Mouse (Mus musculus): ENCODE data around the gene 1110051M20Rik. TPM values are rescaled to one million over a fixed set of nuclear protein-coding genes. Genes with fewer than 3 reads are reported as not detected.

Gene 1110051M20Rik
- total and polyA plus RNA-seq, 3 experiments: 14.7 to 19.2 (median 14.9) TPM

DNA sequence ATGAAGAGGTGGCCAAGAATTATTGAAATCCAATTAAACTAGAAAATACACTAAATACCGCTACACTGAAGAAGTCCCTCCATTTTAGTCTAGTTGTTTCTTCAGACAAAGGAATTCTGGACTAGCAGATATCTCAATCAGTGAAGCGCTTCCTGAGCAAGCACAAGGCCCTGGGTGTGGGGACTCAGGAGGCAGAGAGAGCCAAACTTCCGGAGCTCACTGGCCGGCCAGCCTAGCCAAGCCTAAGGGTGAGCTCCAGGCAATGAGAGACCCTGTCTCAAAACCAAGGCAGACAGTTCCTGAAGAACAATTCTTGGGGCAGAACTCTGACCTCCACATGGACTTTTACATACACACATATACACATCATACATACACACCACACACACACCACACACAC is 95.6 kb downstream of the 1110051M20Rik start:
- no peak for DNase-seq

DNA sequence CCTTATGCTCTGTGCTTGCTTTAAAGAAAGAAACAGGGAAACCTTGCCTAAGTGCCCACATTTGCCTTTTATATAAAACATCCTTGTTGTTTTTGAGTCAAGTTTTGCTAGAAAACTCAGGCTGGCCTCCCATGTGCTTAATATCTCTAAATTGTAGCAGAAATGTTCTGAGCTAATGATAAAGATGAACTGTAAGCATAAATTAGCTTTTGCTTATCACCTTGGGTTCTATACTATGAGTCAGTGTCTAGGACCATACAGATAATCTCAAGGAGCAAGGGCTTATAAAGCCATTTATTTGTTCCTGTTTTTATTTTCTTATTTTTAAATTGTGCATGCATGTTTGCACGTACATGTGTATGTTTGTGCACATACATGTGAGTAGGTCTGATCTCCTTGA is 98.9 kb downstream of the 1110051M20Rik start:
- DNase-seq: no peak

DNA sequence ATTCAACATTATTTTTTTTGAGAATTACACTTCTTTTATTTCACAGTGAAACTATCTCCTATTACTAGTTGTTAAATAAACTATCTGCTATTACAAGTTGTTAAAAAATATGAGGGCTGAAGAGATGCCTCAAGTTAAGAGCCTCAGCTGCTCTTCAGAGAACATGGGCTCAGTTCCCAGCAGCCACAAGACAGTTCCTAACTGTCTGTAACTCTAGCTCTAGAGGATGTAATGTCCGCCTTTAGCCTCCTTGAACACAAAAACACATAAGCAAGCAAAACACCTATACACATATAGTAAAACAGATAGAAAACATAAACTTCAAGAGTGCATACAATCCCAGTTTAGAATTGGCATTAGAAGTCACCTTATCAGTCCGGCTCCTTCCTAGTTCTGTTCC is 104.9 kb downstream of the 1110051M20Rik start:
- DNase-seq: no peak

DNA sequence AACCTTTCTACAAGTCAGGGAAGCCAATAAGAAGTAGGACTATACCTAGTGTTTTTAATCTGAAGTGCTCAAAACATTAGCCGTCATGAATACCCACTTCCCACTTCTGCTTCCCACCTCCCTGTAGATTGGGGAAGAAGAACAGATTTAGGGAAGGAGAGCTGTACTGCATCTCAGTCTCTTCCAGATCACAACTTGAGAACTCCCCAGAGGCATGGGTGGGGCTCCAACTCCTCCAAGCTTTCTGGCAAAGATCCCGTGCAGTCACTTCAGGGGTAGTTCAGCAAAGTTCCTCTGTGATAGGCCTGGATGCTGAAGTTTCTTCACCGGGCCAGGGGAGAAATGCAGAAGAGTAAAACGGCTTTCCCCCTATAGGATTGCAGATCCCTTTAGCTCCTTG is 109.4 kb downstream of the 1110051M20Rik start:
- DNase-seq: peak; percentile 17

DNA sequence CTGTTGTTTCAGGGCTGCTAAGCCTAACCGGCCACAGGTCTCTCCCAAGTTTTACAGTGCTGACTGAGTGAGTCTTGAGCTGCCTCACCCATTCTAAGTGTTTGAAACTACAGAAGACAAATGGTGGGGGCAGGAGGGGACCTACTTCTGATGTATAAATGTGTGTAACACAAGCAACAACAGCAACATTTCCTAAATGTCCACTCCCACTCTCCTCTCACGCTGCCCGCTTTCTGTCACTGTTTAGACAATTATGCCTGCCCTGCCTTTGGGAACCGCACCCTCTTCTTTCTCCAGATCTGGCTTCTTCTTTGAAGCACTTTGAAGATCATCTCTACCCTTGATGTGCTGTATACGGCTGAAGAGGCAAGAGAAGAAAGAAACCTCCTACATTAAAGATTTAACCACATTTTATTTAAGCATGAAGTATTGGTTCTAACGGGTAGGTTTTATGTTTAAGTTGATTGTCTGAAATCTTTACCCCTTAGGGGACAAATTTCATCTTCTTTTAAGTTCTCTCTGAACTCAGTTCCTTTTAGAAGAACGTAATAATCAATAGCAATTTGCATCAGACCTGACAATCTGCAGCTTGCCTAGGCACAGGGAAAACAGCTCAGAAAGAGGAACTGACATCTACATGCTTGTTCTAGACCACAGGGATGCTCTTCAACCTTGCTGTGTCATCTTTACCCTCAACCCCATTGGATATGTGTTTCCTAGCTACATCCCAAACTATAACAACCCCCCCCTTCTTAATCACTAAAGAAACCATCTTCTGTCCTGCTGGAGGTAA is 113.3 kb downstream of the 1110051M20Rik start:
- no peak for DNase-seq

DNA sequence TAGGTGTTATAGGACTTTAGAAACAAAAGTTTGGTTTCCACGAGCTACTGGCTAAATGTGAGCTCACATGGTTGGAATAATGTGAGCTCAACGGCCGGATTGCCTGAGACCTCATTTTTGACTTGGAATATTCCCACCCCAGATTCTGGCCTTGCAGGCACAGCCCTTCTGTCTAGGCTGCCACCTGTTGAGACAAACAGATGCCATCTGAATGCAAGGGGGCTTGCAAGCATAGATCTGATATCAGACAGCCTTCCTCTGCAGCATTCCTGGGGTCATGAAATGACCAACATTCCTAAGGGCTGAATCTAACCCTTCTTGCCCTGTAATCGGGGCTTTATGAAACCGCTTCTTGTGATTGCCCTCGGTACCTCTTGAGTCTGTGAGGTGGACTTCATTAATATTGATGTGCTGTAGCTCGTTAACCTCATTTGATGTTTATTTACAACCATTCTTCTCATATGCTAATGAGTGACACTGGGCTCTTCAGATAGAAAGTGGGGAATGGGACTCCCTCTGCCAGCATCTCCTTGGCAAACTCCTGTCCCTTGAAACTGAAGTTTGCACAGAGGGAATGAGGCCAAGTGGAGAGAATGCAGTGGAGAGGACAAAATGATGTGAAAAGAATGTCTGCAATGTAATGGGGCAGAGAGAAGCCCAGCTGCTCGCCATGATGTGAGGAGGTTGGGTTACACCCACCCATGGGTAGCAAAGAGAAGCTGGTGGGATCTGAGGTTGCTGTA is 114.3 kb downstream of the 1110051M20Rik start:
- DNase-seq: no peak

DNA sequence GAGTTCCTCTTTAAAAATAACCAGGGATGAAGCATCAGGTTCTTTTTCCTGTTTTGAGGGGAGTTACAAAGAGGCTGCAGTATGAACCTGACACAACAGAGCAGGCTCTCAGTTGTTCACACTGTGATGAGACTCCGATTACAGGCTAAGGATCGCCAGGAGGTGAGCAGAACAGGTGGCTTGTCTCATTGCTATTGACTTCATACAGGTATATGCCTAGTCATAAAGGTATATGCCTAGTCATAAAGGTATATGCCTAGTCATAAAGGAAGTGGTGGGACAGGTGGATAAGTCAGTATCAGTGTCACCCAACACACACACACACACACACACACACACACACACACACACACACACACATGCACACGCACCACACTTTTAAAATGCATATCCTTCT is 115.8 kb downstream of the 1110051M20Rik start:
- DNase-seq: no peak

DNA sequence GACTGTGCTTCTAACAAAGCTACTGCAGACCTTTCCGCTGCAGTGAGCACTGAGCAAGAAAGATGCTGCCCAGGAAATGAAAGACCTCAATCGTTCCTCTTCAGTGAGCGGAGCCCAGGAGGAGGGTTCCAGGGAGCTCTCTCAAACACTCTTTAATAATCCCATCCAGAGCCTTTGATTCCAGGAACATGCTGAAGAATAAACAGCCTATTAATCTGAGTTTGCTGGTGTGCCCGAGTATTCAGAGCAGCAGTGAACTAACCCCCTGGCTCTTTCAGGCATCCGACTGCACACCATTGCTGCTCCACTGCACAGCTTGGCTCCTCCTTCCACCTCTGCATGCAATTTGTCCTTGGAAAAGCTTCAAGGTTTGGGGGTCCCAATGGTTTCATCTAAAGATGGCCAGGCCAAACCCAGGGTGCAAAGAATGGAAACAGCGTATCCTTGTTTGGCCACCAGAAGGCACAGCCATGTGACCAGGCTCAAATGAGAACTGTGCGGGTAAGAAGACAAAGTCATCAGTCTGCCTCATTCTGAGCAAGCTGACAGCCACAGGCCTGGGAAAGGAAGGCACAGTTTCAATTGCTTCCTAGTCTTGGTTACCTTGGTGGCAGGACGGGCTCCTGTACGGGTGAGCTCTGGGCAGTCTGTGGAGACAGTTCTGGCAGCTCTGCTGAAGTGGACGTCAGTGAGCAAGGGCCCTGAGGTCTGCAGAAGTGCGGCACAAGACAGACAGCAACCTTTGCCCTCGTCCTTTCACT is 116.4 kb downstream of the 1110051M20Rik start:
- no peak for DNase-seq

DNA sequence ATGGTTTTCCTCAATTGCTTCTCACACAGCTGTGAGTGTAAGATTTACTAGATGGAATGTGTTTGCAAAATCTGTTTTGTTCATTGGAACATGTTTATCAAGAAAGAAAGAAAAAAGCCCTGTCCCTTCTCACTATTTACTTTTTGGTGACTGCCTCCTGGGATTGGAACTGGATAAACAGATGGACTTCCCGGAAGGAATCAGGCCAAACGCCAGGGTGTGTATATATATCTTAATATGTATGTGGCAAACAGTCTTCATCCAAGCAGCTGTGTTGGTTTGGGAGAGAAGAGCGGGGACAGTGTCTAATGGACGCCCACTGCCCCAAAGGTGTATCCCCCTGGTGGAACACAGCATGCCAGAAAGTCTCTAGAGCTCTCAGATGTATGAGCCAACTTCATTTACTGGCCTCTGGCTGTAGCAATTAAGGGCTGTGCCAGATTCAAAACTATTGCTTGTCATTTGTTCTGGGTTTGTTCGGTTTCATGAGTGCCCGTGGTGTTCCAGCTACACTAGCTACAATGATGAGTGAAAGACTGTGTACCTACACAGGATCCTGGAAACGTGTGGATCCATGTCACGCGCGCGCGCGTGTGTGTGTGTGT is 117.7 kb downstream of the 1110051M20Rik start:
- no peak for DNase-seq

DNA sequence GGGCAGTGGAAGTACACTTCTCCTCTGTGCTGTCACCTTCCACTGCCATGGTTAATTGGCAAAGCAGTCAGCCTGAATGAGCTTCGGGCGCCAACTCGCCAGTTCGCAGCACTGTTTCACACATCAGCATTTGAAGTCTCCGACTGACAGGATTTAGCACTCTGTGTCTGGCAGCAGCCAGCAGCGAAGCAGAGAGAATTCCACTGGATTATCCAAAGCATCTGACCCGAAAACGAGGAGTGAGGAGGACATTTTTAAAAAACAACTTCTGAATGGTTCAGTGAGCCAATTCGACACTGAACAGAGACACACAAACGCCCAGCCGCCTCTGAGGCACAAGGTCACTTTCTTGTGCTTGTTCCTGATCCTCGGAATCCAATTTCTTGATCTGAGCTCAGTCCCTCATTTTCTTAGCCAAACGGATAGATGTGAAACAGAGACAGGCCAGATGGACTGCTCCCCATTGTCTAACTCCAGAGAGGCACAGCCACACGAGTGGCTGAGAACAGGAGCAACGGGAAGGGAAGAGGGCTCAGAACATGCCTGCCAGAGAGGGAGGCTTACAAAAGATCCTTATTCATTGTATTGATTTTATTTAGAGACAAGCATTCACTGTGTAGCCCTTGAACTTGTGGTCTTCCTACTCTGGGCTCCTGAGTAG is 119.6 kb downstream of the 1110051M20Rik start:
- DNase-seq: no peak

DNA sequence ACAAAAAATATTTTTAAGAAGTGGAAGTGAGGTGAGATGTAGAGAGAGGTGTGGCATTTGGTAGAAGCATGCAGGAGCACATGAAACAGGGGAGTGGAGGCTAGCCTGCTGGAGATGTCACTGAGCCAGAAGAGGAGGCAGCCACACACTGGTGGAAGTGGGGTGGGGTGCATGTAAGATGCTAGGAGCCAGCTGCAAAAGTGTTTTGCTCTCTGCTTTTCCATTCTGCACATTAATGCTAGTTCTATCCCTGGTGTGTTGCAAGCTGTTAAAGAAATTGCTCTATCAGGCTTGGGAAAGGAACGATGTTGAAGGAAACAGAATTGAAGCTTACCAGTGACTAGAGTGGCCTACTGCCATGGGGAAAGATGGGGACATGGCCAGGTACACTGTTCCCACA is 120.2 kb downstream of the 1110051M20Rik start:
- no peak for DNase-seq

DNA sequence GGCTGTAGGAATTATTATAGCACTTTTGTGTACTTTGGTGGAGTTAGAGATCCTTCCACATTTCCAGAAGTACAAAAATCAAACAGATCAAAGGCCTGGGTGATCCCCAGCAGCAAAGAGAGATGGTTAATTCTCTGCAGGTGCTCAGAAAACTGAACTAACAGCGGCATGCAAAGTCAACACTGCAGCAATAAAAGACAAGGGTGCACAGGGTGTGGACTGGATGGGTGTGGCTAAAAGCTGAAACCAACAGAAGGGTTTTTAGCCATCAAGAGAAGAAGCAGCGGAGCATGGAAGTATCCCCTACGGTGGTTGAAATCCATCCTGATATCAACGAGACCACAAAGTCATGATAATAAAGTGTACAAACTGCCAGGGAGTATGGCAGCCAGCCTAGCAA is 122.0 kb downstream of the 1110051M20Rik start:
- DNase-seq: no peak

DNA sequence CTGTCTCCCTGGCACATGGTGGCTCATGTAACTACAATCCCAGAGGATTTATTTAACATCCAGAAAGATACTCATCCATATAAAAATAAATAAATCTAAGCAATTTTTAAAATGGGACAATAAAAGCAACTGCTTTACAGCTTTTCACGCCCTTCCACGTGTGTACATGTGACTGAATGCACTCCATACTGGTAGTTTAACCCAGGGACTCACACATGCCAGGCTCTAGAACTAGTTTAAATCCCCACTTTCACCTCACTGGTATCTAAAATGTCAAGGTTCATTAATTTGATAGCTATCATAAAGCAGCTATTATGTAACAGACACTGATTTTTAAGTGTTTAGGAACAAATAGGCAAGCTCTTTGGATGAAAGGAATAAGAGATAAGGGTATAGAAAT is 122.6 kb downstream of the 1110051M20Rik start:
- DNase-seq: no peak

DNA sequence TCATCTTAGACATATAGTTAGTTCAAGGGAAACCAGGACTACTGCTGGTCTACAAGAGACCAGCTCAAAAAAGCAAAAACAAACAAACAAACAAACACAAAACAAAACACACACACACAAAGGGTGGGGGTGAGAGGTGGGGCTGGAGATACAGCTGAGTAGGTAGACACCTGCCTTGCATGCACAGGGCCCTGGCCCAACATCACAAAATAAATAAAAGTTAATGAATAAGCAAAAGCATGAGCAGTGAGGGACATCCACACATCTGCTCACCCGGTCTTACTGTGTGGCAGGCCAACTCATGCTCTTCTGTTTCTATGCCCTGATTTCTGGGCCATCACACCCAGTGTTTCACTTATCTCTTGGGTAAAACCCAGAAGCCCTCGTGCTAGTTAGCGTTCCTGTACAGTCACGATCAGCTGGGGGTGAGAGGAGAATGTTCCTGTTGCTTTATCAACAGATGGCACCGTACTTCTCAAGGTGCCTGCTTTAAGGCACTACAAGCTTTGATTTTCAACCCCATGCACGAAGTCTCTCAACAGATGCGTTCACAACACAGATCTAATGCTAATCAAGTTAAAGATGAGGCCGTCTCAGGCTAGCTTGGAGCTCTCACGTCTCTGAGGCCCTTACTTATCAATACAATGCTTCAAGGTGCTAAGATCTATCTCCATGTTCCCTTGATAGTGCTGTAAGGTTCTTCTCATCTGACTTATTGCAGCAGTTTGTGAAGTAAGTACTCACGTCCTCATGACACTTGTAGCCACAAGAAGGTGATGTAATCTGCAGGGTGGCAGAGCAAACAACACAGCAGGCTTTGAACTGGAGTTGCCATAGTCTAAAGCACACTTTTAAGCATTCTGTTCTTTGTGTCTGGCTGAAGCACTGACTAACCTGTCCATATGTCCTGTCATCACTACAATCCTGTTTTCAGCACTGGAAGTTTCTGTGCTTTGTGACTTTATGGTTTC is 123.7 kb downstream of the 1110051M20Rik start:
- no peak for DNase-seq

DNA sequence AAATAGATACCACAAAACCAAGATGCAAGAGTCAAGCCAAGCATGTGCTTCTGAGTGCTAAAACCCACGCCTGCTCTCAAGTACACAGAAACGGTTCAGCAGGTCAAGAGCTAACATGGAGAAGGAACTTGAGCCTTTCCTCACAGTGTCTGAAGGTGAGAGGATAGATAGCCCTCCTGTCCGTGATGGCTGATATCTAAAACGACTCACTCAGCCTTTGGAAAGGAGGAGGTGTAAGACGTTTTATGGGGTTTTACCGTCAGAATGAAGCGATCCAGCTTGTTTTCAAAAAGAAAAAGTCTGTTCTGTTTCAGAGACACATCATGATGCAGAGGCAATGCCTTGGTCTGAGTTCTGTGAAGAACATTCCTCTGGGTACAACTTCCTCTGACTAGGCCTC is 130.3 kb downstream of the 1110051M20Rik start:
- DNase-seq: no peak

DNA sequence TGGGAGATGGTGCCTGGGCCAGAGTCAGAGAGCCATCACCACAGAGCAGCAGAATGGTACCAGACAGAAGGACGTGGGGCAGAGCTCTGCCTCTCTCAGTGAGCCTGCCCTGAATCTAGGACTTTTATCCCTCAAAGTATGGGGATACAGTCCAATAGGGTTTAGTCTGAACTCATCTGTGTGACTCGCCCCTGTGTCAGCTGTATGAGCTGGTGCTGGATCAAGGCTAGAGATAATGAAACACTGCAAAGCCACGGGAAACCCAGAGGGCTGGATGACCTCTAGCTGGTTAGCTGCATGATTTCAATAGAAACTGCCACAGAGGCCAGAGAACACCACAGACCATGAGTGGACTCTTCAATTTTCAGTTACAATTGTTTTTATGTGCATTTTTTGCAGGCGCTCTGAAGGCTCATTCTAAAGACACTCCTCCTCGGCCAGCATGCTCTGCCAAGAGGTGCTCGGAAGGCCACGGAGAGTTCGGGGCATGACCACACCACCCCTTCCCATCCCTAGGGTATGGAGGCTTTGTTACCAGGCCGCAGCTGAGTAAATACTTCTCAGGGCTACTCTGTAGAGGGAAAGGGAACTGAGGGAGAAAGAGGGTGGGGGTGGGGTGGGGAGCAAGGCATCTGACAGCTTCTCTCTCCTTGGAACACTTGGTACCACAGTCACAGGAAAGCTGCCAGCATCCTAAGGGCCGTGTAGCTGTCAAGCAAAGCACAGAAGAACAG is 131.8 kb downstream of the 1110051M20Rik start:
- peak; percentile 81 for DNase-seq

DNA sequence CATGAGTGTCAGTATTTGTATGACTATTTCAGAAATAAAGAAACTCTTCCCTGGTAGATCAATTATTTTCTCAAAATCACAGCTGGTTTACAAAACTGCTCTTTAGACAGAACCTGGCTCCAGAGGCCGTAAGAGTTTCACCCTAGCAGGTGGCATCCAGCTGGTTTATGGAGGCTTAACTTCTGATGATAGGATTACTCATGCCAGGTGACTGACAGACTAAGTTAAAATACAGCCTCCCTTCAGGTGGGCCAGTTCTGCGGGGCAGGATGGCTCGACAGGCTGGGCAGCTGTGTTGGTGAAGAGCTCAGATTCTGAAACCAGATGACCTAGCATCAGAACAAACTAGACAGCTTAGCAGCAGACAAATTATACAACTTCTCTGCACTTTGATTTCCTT is 135.0 kb downstream of the 1110051M20Rik start:
- DNase-seq: no peak

DNA sequence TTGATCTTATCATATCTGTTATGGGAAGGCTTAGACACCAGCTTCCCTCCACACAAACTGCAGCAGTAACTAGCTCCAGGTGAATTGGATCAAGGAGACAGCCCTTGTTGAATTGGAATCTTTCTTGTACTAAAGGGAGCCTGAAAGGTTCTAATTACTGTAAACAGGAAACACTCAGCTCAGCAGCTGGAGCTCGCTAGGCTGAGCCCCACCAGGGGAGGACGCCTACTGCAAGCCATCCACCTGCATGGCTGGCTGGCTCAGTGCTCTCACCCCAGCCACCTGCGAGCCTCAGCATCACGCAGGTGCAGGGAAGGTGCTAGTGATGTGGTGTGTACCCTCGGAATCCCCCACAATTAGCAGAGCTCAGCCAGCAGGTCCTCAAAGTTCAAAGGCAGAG is 135.8 kb downstream of the 1110051M20Rik start:
- no peak for DNase-seq

DNA sequence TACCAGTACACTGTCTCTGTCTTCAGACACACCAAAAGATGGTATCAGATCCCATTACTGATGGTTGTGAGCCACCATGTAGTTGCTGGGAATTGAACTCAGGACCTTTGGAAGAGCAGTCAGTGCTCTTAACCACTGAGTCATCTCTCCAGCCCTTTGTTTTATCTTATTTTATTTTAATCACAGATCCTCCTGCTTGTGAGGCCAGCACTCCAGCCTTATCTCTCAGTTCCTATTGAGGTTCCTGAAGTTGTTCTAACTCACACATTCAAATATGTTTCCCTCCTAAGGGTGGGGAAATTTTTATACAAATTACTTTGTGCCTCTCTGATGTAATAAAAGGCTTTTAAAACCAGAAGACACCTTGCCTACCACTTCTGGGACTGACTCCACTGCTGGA is 137.9 kb downstream of the 1110051M20Rik start:
- DNase-seq: no peak

DNA sequence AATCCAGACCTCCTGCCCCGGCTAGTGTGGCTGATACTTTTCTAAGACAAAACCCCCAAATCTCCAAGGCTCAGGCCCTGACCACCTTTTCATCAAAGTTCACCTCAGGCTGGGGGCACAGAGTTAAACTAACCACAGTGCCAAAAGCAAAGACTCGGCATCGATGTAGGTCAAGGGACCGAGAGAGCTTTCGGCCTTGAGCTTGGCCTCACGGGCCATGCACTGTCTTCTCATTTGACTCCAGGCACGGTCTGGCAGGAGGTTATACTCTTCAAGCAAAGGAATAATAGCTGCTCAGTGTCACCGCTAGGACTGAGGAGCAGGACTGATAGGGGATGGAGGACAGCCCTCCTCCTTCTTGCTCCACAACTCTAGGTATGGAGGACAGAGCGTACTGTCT is 138.6 kb downstream of the 1110051M20Rik start:
- DNase-seq: peak; percentile 53

All from adrenal gland, adult 2 months (tissue).